Mouse (Mus musculus) CH12F3 (cell line): ENCODE data around the gene Slc19a3.
"Not testable (repeated sequence)": the region's sequence is repeated elsewhere in the genome, so short reads cannot be mapped to it uniquely, and the experiment has no call there.

Experiments
- in situ Hi-C: fragments of 300-500 bp; cut with MboI; formaldehyde crosslinking; loops from 2 replicates; pipeline ENCODE4 v1.14.3; 2020; ENCODE audit warnings: low sequenced_read_pairs

Slc19a3 gene

GRCm38 (mm10) chr1:83014477-83014876 lies 23.8 kb downstream of the Slc19a3 start:
- in situ Hi-C loops, result no loop called here

- in situ Hi-C loops, result no loop called here
Observed at GRCm38 (mm10) chr1:83007471-83007870, 30.8 kb downstream of the Slc19a3 start.

- in situ Hi-C loops, result no loop called here
Observed at GRCm38 (mm10) chr1:83006218-83007179, 31.7 kb downstream of the Slc19a3 start.

DNA sequence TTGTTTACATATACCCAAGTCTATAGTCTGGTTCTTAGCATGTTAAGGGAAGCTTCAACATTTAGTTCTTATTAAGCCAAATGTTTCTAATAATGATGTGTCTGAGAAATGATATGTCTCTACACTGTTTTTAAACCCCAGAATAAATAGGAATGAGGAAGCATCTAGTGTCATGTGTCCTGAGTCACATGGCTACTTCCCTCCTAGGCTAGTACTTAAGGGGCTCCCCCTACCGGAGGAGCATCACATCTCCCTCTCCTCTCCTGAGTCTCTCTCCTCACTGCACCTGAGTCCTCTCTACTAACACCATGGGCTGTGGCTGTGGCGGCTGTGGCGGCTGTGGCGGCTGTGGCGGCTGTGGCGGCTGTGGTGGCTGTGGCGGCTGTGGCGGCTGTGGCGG lies 37.9 kb downstream of the Slc19a3 start, which contains the start of gene Gm47959:
Gm47959 (plus strand) TSS at position 243 of the 400 bp plus-strand sequence.
- in situ Hi-C loops, result not testable (repeated sequence)

DNA sequence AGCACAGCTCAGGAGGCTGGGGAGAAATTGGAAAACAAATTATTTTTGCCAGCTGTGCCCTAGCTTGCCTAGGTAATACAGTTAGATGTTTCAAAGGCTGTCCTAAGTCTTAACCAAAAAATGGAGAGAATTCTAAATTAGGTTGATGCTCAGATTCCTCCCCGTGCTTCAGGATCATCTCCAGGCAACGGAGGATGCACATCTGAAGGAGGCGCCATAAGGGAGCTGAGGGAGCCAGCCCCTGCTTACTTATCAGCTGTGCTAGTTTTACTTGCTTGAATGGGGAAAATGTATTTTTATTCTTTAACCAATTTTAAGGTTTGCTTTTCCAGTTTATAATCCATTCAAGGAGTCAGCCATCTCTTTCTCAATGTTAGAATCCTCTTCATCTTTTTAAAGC lies 44.3 kb downstream of the Slc19a3 start:
- in situ Hi-C loops, result no loop called here

GRCm38 (mm10) chr1:82992093-82992492 lies 46.2 kb downstream of the Slc19a3 start:
- in situ Hi-C loops, result no loop called here

GRCm38 (mm10) chr1:82991596-82991995 lies 46.7 kb downstream of the Slc19a3 start:
- in situ Hi-C loops, result no loop called here

GRCm38 (mm10) chr1:82991062-82991461 lies 47.2 kb downstream of the Slc19a3 start:
- in situ Hi-C loops, result no loop called here

GRCm38 (mm10) chr1:82987530-82988198 lies 50.6 kb downstream of the Slc19a3 start:
- in situ Hi-C loops, result no loop called here

DNA sequence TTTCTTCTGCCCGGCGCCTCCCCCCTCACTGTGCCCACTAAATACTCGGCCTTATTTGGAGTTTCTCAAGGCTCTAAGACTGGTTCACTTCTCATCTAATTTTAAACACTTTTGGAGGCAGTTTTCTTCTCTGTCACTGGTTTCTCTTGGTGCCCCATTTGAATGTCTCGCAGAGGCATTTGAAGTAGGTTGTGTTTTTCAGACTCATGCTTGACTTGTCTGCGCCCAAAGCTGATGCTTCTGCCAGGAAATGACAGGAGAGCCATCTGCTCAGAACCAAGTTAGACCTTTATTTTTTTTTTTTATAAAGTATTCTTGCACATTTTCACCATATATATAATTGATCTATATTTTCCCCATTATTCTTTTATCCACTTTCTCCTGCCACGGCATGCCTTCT lies 51.5 kb downstream of the Slc19a3 start:
- in situ Hi-C loops, result no loop called here

- in situ Hi-C loops, result loop anchor here (10.0 kb wide), 1 partner anchor 173 kb away; no protein-coding TSS in a partner anchor
Observed at GRCm38 (mm10) chr1:82977840-82978239, 60.4 kb downstream of the Slc19a3 start.

GRCm38 (mm10) chr1:82975750-82976149 lies 62.5 kb downstream of the Slc19a3 start:
- in situ Hi-C loops, result loop anchor here (10.0 kb wide), 1 partner anchor 171 kb away; no protein-coding TSS in a partner anchor

- in situ Hi-C loops, result loop anchor here (10.0 kb wide), 1 partner anchor 170 kb away; no protein-coding TSS in a partner anchor
Observed at GRCm38 (mm10) chr1:82974342-82974741, 63.9 kb downstream of the Slc19a3 start.

DNA sequence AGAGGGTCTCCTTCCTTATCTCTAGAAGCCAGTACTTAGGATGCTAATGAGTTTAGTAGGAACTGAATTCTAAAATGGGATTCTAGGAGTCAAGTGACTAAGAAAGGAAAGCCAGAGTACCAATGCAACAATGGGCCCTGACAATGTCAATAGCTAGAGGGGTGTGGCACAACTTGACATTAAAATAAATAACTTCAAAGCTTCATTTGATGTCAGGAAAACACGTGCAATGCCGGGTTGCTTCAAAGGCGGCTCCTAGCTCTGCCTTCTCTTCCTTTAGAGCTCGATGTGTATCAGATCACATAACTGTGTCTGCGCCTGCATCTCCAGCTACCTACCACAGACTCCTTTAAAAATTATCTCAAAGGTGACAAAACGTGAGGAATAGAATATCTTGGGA lies 64.3 kb downstream of the Slc19a3 start:
- in situ Hi-C loops, result loop anchor here (10.0 kb wide), 1 partner anchor 169 kb away; no protein-coding TSS in a partner anchor

- in situ Hi-C loops, result loop anchor here (10.0 kb wide), 1 partner anchor 168 kb away; no protein-coding TSS in a partner anchor
Observed at GRCm38 (mm10) chr1:82973244-82973643, 65.0 kb downstream of the Slc19a3 start.

DNA sequence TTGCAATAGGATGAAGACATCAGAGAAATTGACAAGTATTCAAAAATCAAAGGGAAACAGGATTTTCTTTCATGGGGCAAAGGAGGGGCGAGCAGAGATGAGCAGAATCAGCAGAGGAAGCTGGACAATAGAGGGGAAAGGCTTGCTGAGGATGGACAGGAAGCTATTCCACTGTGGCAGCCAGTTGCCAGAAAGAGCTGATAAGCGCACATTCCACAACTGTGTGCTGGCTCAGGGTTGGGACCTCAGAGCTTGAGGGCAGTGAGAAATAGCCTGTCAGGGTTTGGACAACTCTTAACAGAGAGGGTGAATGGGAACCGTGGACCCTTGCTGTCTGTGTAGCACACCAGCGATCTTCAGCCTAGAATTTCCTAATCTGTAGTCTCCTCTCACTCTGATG lies 66.2 kb downstream of the Slc19a3 start:
- in situ Hi-C loops, result loop anchor here (10.0 kb wide), 1 partner anchor 167 kb away; no protein-coding TSS in a partner anchor

DNA sequence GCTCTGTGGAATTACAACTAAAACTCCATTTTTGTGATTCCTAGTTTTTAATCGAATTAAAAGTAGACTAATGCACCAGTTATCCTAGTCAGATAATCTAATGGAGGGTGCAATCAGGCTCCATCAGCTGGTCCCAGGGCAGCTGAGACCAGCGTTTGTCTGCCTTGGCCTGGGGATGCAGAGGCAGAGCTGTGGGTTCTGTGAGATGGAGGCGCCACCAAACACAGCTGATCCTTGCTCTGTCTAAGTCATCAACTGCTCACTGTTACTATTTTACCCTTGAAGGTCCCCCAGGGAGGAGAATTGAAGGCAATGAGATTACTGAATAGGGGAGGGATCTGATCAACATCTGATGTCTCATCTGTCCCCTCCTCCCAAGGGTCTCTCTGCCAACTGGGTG lies 71.8 kb downstream of the Slc19a3 start:
- in situ Hi-C loops, result no loop called here
